8 mouse cellular contexts compared by ENCODE assay signal in the genomic region with DNA sequence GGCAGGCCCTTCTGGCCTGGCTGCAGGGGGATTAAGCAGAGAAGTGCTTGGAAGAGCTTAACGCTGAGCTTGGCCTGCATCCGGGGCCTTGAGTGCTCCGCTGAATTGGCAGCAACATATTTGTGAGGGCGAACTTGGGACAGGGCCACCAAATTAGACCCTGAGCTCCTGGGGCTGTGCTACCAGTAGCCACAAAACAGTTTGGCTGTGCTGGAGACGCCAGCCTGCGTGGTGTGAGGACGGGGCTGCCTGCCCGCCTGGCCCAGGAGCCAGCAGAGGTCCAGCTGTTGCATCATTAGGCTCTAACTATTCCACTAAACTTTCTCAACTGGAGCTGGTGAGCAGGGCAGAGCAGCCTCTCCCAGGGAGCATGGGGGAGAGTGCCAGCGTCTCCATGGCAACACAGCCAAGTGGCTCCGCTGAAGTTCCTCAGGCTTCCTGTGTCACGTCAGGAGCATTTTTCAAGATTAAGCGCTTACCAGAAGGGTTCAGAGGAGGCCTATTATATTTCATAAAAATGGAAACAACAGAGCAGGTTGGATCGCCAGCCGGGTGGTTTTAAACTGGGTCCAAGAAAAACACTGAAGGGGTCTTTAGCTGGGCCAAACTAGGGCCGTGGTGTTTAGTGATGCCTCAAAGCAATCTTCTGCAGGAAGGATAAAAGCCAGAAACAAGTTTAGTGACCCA.
DNase-seq lines count a peak whose midpoint lies in the region; ATAC-seq lines count a peak whose summit lies in the region.

No protein-coding gene starts in this region.

- H3K4me2 ChIP-seq in lung, embryonic 15.5 days: peak overlapping the region; percentile 40

- H3K36me3 ChIP-seq in lung, embryonic 15.5 days: peaks cover 12% of the 10 kb centered on the region

- peak; percentile 92 for ATAC-seq in lung, embryonic 15.5 days (ENCODE audit: borderline replicate concordance, extremely low read depth, low FRiP score, low TSS enrichment)

- DNase-seq in ZHBTc4 (ENCODE audit: low read depth, low spot score): peak; percentile 58
- peak; percentile 94 for DNase-seq in cerebellum, postnatal 14 days
- DNase-seq in frontal cortex, postnatal 10 days (ENCODE audit: low spot score in 2 of 2): peak; percentile 71 to 78
- peak; percentile 90 for DNase-seq in heart, postnatal 4 days
- peak; percentile 81 to 85 for DNase-seq in layer of hippocampus, adult 8-10 months (ENCODE audit: low spot score in 2 of 2)
- DNase-seq in ovary, postnatal 36 days (ENCODE audit: low spot score): peak; percentile 83
- no peak for DNase-seq in natural killer cell, adult 2 months (ENCODE audit: low spot score in 2 of 2)

- no peaks in the 10 kb centered on the region for H3K27me3 ChIP-seq in lung, embryonic 15.5 days

- H3K9ac ChIP-seq in lung, embryonic 15.5 days: 0 out of 2 replicates have a peak overlapping the region, but pooled peaks have one; percentile 11

- H3K4me3 ChIP-seq in lung, embryonic 15.5 days: no peak overlapping the region

- H3K9me3 ChIP-seq in lung, embryonic 15.5 days: no peaks in the 10 kb centered on the region

- H3K4me1 ChIP-seq in lung, embryonic 15.5 days: peaks cover 42% of the 10 kb centered on the region

- 7% methylated on average over 15 of the region's 15 CpGs for WGBS in lung, embryonic 15.5 days

- H3K27ac ChIP-seq in lung, embryonic 15.5 days: peak overlapping the region; percentile 97

Comparison
In these comparisons a context has a peak if more than half of its experiments do, and no peak if none do; other contexts are left out.
1. DNase-seq: peak in ZHBTc4 (single experiment), cerebellum, postnatal 14 days (2 of 2), frontal cortex, postnatal 10 days (2 of 2), heart, postnatal 4 days (single experiment), layer of hippocampus, adult 8-10 months (2 of 2) and ovary, postnatal 36 days (single experiment); none in natural killer cell, adult 2 months (0 of 2).